Mouse (Mus musculus) stomach, postnatal 0 days (tissue): ENCODE results near the gene Krt20.

Experiments used
- CTCF ChIP-seq: IDR thresholded peaks from 2 replicates; pipeline ENCODE4 v1.5.1; 2016; ENCODE audit warnings: antibody characterized with exemption, low read depth, mild to moderate bottlenecking, moderate library complexity
- EP300 ChIP-seq: optimal IDR thresholded peaks from 2 replicates; pipeline ENCODE3; 2016; ENCODE audit warnings: antibody characterized with exemption

DNA sequence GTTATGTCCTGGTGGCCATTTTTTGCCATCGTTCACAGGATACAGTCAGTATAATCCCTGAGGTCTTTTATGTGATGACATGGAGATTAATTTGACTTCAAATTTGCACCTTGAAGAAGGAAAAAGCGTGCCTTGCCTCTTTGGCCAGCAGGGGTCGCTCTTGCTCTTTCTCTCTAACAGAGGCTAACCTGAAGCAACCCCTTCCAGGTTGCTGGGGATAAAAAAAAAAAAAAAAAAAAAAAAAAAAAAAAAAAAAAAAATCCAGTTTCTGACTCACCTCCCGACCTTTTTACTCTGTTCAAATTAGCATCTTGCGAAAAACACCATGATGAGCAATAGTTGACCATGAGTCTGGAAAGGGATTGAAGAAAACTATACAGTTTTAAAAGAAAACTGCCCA, 26.9 kb upstream of the Krt20 start:
- TF ChIP-seq CTCF (peak; percentile 86), EP300 (no peak)
